Mouse (Mus musculus) G1E (cell line): ENCODE data around the gene Nsl1. TPM values are rescaled to one million over a fixed set of nuclear protein-coding genes. Genes with fewer than 3 reads are reported as not detected.
"Not testable (repeated sequence)": the region's sequence is repeated elsewhere in the genome, so short reads cannot be mapped to it uniquely, and the experiment has no call there.

ENCODE experiments used
- ATAC-seq: 2 replicates; pipeline ENCODE4 v1.8.0; 2016; ENCODE audit warnings: mild to moderate bottlenecking; ENCODE audit not compliant: insufficient number of reproducible peaks, poor library complexity, low FRiP score, severe bottlenecking; ENCODE audit errors: extremely low read depth
- DNase-seq: peaks from one replicate; pipeline ENCODE4 v3.0.0; 2012; ENCODE audit warnings: low spot score
- H3K27me3 ChIP-seq: 2 replicates; pipeline ENCODE4 v1.6.1; 2012; ENCODE audit warnings: mild to moderate bottlenecking, low read length, inconsistent platforms; ENCODE audit not compliant: insufficient read depth
- H3K36me3 ChIP-seq: replicated peaks from 2 replicates; pipeline ENCODE3; 2012; ENCODE audit warnings: mild to moderate bottlenecking, inconsistent platforms
- H3K4me1 ChIP-seq: 2 replicates; pipeline ENCODE4 v1.6.1; 2012; ENCODE audit warnings: low read depth, low read length, inconsistent platforms, mixed read lengths; ENCODE audit not compliant: insufficient read depth
- H3K4me3 ChIP-seq: 2 replicates; pipeline ENCODE4 v1.5.1; 2012; ENCODE audit warnings: low read depth, mild to moderate bottlenecking, inconsistent platforms, low read length, moderate library complexity, mixed read lengths
- H3K9me3 ChIP-seq: replicated peaks from 2 replicates; pipeline ENCODE4 v1.6.1; 2012; ENCODE audit warnings: inconsistent platforms
- CTCF ChIP-seq: IDR thresholded peaks from 2 replicates; pipeline ENCODE4 v1.5.1; 2012; ENCODE audit warnings: low read depth, low read length, inconsistent platforms, mixed read lengths
- GATA1 ChIP-seq: IDR thresholded peaks from 2 replicates; pipeline ENCODE4 v1.6.1; 2012; ENCODE audit warnings: borderline replicate concordance, low read length, inconsistent platforms, mixed read lengths
- GATA2 ChIP-seq: IDR thresholded peaks from 2 replicates; pipeline ENCODE4 v1.6.1; 2012; ENCODE audit warnings: low read depth, low read length, inconsistent platforms, borderline replicate concordance
- POLR2AphosphoS5 ChIP-seq: IDR thresholded peaks from 2 replicates; pipeline ENCODE4 v1.6.1; 2012; ENCODE audit warnings: low read depth, low read length, inconsistent platforms; ENCODE audit not compliant: insufficient replicate concordance
- TAL1 ChIP-seq: conservative IDR thresholded peaks from 2 replicates; pipeline ENCODE4 v1.6.1; 2012; ENCODE audit warnings: low read depth, low read length, inconsistent platforms, mixed read lengths
- polyA plus RNA-seq: library from polyadenylated mRNA; stranded (reverse); fragments of >175 nt; gene quantifications from 2 replicates; pipeline ENCODE4 v1.2.3, GENCODE M21; 2012
- total RNA-seq, 2 experiments: library from RNA; stranded (forward) in 1 of 2; stranded (reverse) in 1 of 2; fragments of 200-1000 nt in 1 of 2; fragments of >200 nt in 1 of 2; fragmentation: Nextera tagmentation in 1 of 2; gene quantifications; 2 replicates each; pipeline ENCODE4 v1.2.3; 2014 to 2017

Nsl1 gene
- total RNA-seq (2014; fragmentation: Nextera tagmentation) (12.5 and 13.4 TPM in 2 replicates), total RNA-seq (2017) (18.1 and 22.1 TPM in 2 replicates), polyA plus RNA-seq (19.4 and 25.6 TPM in 2 replicates)

DNA sequence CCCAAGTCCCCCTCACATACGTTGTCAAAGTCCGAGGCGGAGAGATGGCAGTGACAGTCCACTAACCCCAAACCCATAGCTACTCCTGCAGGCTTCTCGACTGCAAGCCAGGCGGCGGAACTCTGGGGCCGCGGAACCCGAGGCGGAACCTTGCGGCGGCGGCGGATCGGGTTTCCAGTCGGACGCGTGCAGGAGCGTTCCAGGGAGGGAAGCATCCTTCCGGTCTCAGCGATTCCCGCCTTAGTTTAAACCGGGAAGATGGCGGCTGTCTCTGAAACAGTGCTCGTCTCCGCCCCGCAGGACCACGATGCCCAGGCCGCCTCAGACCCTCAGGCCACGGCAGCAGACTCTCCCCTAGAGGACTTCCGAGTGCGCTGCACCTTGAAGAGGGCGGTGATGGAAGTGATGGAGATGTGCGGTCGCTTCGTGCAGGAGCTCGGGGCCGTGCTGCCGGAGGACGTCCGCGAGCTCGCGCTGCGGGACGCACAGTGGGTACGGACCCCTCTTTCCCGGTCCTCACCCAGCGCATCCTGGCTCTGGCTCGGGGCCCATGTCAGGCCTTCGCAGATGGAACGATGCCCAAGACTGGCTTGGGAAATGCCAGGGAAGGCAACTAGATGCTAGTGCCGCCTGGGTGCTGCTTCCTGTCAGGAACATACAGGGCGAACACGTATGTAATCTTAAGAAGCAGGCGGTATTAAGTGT lies at the start of gene Nsl1, which contains the start of gene Tatdn3:
Gene Nsl1 (plus strand): TSS at position 232 of the 705 bp plus-strand sequence.
Gene Tatdn3 (minus strand): TSS at position 152 of the 705 bp plus-strand sequence.
- Histone ChIP-seq H3K27me3 (no peaks in the 10 kb centered on the region), H3K36me3 (peaks cover 51% of the 10 kb centered on the region), H3K9me3 (no peaks in the 10 kb centered on the region), H3K4me1 (peaks cover 30% of the 10 kb centered on the region), H3K4me3 (peak within 1 kb of the TSS; percentile 96)
- DNase-seq (peak; percentile 60), ATAC-seq (peak; percentile 81)
- TF ChIP-seq GATA1 (no peak), POLR2AphosphoS5 (no peak), GATA2 (no peak), CTCF (no peak), TAL1 (no peak)

DNA sequence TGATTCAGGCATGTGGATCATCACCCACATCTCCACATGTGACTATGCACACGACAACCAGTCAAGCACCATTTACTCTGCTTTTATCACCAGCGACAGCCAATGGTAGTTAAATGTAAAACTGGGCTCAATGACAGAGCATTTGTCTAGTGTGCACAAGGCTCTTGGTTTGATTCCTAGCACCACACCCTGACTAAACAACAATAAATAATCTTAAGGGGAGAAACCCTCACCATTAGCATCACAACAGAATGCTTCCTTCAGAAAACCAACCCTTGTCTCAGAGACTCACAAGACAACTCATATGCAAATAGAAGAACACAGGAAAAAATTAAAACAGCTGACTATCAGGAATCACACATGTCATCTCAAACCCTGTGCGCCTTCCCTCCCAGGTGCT lies 48.5 kb upstream of the Nsl1 start:
- Histone ChIP-seq H3K27me3 (no peaks in the 10 kb centered on the region), H3K36me3 (peaks cover 67% of the 10 kb centered on the region), H3K4me3 (no peak overlapping the region), H3K4me1 (no peaks in the 10 kb centered on the region; the same call in 1 of the 2 replicates), H3K9me3 (no peaks in the 10 kb centered on the region)
- DNase-seq, result no peak
- ATAC-seq, result no peak
- no peak for TF ChIP-seq POLR2AphosphoS5
- no peak for TF ChIP-seq CTCF
- TF ChIP-seq GATA2, result no peak
- no peak for TF ChIP-seq GATA1
- no peak for TF ChIP-seq TAL1

DNA sequence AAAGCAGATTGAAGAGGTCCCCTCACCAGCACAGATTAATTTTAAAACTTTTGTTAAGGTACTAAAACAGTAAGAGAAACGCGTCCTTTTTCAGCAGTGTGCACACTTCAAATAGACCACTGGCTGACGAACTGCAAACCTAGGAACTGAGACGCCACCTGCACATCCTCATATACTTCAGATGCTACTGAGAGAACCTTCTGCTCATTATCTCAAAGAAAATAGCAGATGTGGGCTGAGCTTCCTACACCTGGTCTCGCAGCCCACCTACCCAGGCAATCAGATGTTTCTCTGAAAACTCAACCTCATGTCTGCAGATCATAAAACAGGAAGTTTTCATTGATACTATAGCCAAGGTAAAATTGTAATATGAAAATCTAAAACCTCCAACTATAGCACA lies 43.0 kb upstream of the Nsl1 start:
- ATAC-seq (no peak), DNase-seq (no peak)
- H3K27me3 ChIP-seq, result no peaks in the 10 kb centered on the region
- TF ChIP-seq GATA1 (no peak), GATA2 (no peak), TAL1 (no peak), CTCF (no peak), POLR2AphosphoS5 (no peak)
- H3K9me3 ChIP-seq, result no peaks in the 10 kb centered on the region
- peaks cover 45% of the 10 kb centered on the region for H3K36me3 ChIP-seq
- no peak overlapping the region for H3K4me3 ChIP-seq
- peaks cover 4% of the 10 kb centered on the region for H3K4me1 ChIP-seq

DNA sequence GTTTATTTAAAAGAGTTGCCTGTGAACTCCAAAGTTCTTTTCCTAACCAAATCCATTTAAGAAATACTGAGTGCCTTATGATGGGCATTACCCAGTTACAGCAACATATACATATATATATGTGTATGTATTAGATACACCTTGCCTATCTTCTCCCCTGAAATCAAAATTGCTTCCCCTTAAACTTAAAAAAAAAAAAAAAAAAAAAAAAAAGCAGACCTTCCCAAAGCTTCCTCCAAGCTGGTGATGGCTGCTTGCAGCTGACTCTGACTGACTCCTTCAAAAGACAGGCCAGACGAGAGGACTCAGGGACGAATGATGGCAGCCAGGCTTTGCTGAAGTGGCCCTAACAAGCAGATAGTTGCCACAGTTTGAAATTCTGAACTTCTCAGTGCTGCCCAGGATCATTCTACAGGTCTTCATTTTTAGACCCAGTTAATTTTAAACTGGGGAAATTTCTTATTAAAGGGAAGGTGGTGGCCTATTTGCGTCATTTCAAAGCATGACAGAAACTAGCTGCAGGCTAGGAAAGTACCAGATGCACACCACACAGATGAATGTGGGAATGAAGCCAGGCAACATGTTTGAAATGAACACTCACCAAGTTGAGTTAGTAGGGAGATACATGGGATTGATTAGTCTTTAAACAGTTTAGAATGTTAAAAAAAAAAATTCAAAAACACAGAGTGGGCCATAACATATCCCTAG lies 42.4 kb upstream of the Nsl1 start:
- ATAC-seq (no peak), DNase-seq (no peak)
- H3K9me3 ChIP-seq, result no peaks in the 10 kb centered on the region
- TF ChIP-seq TAL1, result no peak
- no peak for TF ChIP-seq CTCF
- no peak for TF ChIP-seq POLR2AphosphoS5
- TF ChIP-seq GATA1, result no peak
- no peak for TF ChIP-seq GATA2
- H3K36me3 ChIP-seq, result peaks cover 41% of the 10 kb centered on the region
- no peaks in the 10 kb centered on the region for H3K27me3 ChIP-seq
- no peak overlapping the region for H3K4me3 ChIP-seq
- peaks cover 10% of the 10 kb centered on the region for H3K4me1 ChIP-seq

DNA sequence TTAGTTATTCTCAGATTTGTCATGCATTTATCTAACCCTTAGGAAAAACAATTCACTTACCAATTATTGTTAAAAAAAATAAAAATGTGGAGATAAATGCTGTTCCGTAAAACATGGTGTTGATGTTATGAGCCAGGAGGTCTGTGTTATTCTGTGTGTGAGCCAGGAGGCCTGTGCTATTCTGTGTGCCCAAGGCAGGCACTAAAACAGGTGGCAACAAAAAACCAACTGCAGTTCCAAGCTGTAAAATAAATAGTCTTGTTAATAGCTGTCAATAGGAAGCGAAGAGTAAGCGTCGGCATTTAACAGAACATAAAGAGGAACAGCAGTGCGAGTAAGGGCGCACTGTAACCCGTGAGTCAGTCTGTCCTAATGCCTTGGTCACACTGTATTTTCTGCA lies 41.8 kb upstream of the Nsl1 start:
- no peak for TF ChIP-seq GATA2
- no peak for TF ChIP-seq POLR2AphosphoS5
- Histone ChIP-seq H3K9me3 (no peaks in the 10 kb centered on the region), H3K27me3 (no peaks in the 10 kb centered on the region), H3K4me1 (peaks cover 14% of the 10 kb centered on the region), H3K36me3 (peaks cover 40% of the 10 kb centered on the region), H3K4me3 (no peak overlapping the region)
- ATAC-seq, result no peak
- DNase-seq, result no peak

DNA sequence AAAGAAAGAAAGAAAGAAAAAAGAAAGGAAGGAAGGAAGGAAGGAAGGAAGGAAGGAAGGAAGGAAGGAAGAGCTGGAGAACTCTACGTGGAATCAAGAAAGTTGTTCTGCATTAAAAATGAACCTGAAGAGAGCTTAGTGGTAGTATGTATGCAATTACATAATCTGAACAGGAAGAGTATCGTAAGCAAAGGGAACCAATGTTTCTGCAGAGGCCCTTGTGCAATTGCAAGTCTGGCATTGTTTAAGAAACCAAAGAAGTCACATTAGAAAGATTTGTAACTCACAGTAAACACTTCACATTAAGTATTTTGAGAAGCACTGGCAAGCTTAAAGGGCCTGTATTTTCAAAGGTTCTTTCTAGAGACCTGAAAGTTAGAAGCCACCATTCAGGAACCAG lies 39.7 kb upstream of the Nsl1 start:
- H3K27me3 ChIP-seq, result no peaks in the 10 kb centered on the region
- DNase-seq (no peak), ATAC-seq (no peak)
- peaks cover 26% of the 10 kb centered on the region for H3K4me1 ChIP-seq
- TF ChIP-seq POLR2AphosphoS5 (no peak), GATA1 (no peak), TAL1 (no peak), CTCF (no peak), GATA2 (no peak)
- H3K4me3 ChIP-seq, result no peak overlapping the region
- no peaks in the 10 kb centered on the region for H3K9me3 ChIP-seq
- peaks cover 31% of the 10 kb centered on the region for H3K36me3 ChIP-seq

DNA sequence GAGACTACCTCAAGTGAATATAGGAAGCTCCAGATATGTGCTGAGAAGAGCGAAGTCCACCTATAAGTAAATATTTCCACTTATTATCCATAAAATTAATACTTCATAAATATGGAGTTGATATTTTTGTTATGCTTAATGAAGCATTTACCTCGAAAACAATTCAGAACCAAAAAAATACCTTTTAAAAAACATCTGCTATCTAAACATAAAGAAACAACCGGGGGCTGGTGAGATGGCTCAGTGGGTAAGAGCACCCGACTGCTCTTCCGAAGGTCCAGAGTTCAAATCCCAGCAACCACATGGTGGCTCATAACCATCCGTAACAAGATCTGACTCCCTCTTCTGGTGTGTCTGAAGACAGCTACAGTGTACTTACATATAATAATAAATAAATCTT lies 39.0 kb upstream of the Nsl1 start:
- ATAC-seq, H3K9me3 ChIP-seq, H3K27me3 ChIP-seq, H3K4me3 ChIP-seq, DNase-seq: not testable (repeated sequence)
- Histone ChIP-seq H3K36me3 (peaks cover 28% of the 10 kb centered on the region), H3K4me1 (peaks cover 26% of the 10 kb centered on the region)
